Mouse (Mus musculus) E14TG2a.4 (cell line): ENCODE data around the gene Ebf1.

Experiments
- H3K27me3 ChIP-seq: 2 replicates; pipeline ENCODE4 v1.6.1; 2014; ENCODE audit warnings: low read length, control low read depth; ENCODE audit not compliant: insufficient read depth
- H3K36me3 ChIP-seq: 2 replicates; pipeline ENCODE4 v1.6.1; 2014; ENCODE audit warnings: low read length, control low read depth; ENCODE audit not compliant: insufficient read depth
- H3K4me1 ChIP-seq: replicated peaks from 2 replicates; pipeline ENCODE4 v1.6.1; 2014; ENCODE audit warnings: low read depth, low read length, control low read depth
- H3K4me3 ChIP-seq: replicated peaks from 2 replicates; pipeline ENCODE4 v1.5.1; 2014; ENCODE audit warnings: mild to moderate bottlenecking, low read length
- H3K9me3 ChIP-seq: 2 replicates; pipeline ENCODE4 v1.6.1; 2014; ENCODE audit warnings: low read length, control low read depth
- CTCF ChIP-seq: conservative IDR thresholded peaks from 2 replicates; pipeline ENCODE4 v1.5.1; 2014; ENCODE audit warnings: low read length
- NANOG ChIP-seq: IDR thresholded peaks from 2 replicates; pipeline ENCODE4 v1.6.1; 2014; ENCODE audit warnings: borderline replicate concordance, low read length, mixed read lengths
- POU5F1 ChIP-seq: IDR thresholded peaks from 2 replicates; pipeline ENCODE4 v1.6.1; 2014; ENCODE audit warnings: low read length, borderline replicate concordance

Gene Ebf1

DNA sequence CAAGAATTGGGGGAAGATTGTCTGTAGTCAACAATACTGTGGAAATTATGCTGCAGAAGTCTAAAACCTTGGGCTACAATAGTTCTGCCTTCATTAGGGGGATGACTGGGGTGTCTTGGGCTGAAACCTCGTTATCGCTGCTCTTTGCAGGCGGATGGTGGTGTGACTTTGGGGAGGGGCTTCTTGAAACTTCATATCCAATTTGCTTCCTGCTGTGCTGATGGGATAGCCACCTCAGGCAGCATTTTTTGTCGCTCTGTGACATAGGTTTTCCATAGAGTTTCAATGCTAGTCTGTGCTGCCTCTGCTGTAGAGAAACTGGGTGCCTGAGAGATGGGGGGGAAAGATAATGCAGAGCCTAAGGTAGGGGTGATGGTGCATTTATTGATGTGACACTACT, 198.9 kb downstream of the Ebf1 start:
- no peaks in the 10 kb centered on the region for H3K36me3 ChIP-seq
- peaks cover under 1% of the 10 kb centered on the region for H3K9me3 ChIP-seq
- H3K4me1 ChIP-seq: no peaks in the 10 kb centered on the region
- H3K4me3 ChIP-seq: no peak overlapping the region
- no peaks in the 10 kb centered on the region for H3K27me3 ChIP-seq
- TF ChIP-seq POU5F1 (no peak), CTCF (no peak), NANOG (no peak)

GRCm38 (mm10) chr11:44822312-44822711, 205.2 kb downstream of the Ebf1 start:
- TF ChIP-seq NANOG (no peak), CTCF (no peak), POU5F1 (no peak)
- no peak overlapping the region for H3K4me3 ChIP-seq
- H3K36me3 ChIP-seq: no peaks in the 10 kb centered on the region

DNA sequence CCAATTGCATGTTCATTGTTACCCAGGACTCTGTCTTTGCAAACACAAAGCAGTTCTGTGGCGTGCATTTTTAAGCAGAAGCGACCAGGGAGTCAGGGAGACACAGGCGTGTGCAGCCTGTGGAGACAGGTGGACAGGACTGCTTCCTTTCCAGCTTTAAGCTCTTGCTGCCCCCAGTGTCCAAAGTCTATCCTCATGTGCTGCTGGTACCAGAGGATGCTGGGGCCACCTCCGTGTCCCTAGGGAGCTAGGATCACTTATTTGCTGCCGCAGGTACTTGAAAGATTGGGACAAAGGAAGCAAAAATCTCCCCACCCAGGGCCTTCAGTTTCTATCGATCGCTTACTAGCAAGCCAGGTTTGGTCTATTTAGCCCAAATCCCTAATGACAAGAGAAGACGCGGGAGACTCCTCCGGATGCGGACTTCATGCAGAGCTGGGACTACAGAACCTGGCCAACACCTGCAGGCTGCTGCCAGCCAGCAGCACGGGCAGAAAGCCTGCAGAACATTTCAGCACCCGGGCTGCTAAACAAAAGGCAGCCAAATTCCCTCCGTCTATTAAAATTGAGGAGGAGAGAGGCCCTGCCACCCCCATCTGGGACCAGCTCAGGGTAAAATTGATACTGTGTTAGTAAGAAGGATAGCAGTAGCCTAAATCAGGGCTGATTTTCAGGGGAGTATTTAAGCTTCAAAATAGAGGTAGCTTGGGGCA, 215.3 kb downstream of the Ebf1 start:
- H3K9me3 ChIP-seq: 0 out of 2 replicates have a peak, but pooled peaks cover 3% of the 10 kb centered on the region
- H3K4me3 ChIP-seq: peak overlapping the region; percentile 10; the same call in 1 of the 2 replicates
- H3K27me3 ChIP-seq: peaks cover 32% of the 10 kb centered on the region
- no peak for TF ChIP-seq POU5F1
- TF ChIP-seq NANOG: no peak
- no peaks in the 10 kb centered on the region for H3K36me3 ChIP-seq
- peaks cover 22% of the 10 kb centered on the region for H3K4me1 ChIP-seq

More at GRCm38 (mm10) chr11:44822312-44822711, 205.2 kb downstream of the Ebf1 start:
- H3K27me3 ChIP-seq: no peaks in the 10 kb centered on the region
- H3K9me3 ChIP-seq: no peaks in the 10 kb centered on the region
- H3K4me1 ChIP-seq: no peaks in the 10 kb centered on the region

GRCm38 (mm10) chr11:44832940-44833254, 215.8 kb downstream of the Ebf1 start:
- 0 out of 2 replicates have a peak, but pooled peaks cover 3% of the 10 kb centered on the region for H3K9me3 ChIP-seq
- H3K4me1 ChIP-seq: peaks cover 22% of the 10 kb centered on the region
- H3K36me3 ChIP-seq: no peaks in the 10 kb centered on the region
- H3K4me3 ChIP-seq: no peak overlapping the region
- peaks cover 32% of the 10 kb centered on the region for H3K27me3 ChIP-seq
- no peak for TF ChIP-seq CTCF

GRCm38 (mm10) chr11:44833351-44833996, 216.4 kb downstream of the Ebf1 start:
- Histone ChIP-seq H3K36me3 (no peaks in the 10 kb centered on the region), H3K4me3 (no peak overlapping the region), H3K27me3 (peaks cover 32% of the 10 kb centered on the region), H3K9me3 (0 out of 2 replicates have a peak, but pooled peaks cover 3% of the 10 kb centered on the region), H3K4me1 (peaks cover 22% of the 10 kb centered on the region)
- TF ChIP-seq POU5F1: no peak
- TF ChIP-seq CTCF: no peak
- TF ChIP-seq NANOG: no peak

DNA sequence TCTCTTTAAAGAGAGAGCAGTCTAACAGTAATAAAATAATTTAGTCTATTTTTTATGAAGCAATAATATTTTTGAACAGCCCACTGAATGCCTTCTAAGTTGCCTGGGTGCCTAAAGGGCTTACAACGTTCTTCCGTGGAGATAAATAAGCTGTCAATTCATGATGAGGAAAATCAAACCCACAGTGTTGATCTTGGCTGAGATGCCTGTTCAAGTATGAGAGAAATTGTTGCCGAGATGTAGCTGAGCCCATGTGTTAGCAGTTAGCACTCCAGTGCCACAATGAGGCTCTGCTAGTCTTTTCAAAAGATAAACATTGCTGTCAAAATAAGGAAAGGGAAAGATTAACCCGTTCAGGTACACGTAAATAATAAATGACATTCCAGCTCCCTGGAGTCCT, 218.0 kb downstream of the Ebf1 start:
- TF ChIP-seq CTCF: no peak
- TF ChIP-seq NANOG: no peak
- no peak for TF ChIP-seq POU5F1
- Histone ChIP-seq H3K9me3 (0 out of 2 replicates have a peak, but pooled peaks cover 3% of the 10 kb centered on the region), H3K4me1 (peaks cover 22% of the 10 kb centered on the region), H3K36me3 (no peaks in the 10 kb centered on the region), H3K4me3 (no peak overlapping the region), H3K27me3 (peaks cover 29% of the 10 kb centered on the region)

DNA sequence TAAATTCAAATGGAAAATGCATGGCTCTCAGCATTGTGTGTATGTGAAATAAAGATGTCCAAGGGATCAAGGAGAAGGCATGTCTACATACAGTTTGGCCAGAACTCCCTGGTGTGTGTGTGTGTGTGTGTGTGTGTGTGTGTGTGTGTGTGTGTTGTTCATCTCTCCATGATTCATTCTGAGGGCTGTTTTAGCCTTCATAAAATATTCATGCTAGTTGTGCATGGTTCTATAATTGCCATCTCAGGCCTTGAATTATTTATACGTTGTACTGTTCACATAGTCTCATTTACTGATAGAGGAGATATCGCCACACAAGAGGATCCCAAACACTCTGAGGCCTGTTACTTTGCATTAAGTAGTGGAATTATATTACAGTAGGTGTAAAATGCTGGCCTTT, 220.5 kb downstream of the Ebf1 start:
- Histone ChIP-seq H3K4me3 (no peak overlapping the region), H3K27me3 (peaks cover 13% of the 10 kb centered on the region), H3K4me1 (peaks cover 34% of the 10 kb centered on the region), H3K36me3 (no peaks in the 10 kb centered on the region), H3K9me3 (0 out of 2 replicates have a peak, but pooled peaks cover 3% of the 10 kb centered on the region)
- TF ChIP-seq CTCF: no peak
- no peak for TF ChIP-seq NANOG

GRCm38 (mm10) chr11:44841127-44842056, 224.3 kb downstream of the Ebf1 start:
- Histone ChIP-seq H3K27me3 (no peaks in the 10 kb centered on the region), H3K4me1 (peaks cover 23% of the 10 kb centered on the region), H3K36me3 (no peaks in the 10 kb centered on the region), H3K4me3 (no peak overlapping the region), H3K9me3 (no peaks in the 10 kb centered on the region)
- no peak for TF ChIP-seq NANOG
- TF ChIP-seq POU5F1: peak; percentile 96

DNA sequence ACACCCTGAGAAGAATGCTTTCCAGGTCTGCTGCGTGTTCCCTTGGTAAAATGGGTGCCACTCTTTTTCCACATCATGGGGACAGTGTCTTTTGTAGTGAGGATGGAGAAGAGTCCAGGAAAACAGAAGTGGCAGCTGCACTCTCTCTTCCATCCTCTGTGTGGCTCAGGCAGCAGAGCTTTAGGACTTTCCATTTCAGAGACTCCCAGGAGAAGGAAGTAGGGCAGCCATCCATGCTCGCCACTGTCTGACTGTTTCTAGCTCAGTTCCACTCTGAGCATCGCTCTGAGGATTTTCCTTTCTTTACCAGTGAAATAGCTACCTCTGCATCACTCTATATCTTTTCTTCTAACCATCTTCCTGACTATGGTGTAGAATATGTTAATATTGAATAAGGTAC, 234.8 kb downstream of the Ebf1 start:
- Histone ChIP-seq H3K9me3 (no peaks in the 10 kb centered on the region), H3K27me3 (0 out of 2 replicates have a peak, but pooled peaks cover 2% of the 10 kb centered on the region), H3K4me3 (no peak overlapping the region), H3K4me1 (no peaks in the 10 kb centered on the region), H3K36me3 (no peaks in the 10 kb centered on the region)
- TF ChIP-seq NANOG (no peak), CTCF (no peak), POU5F1 (no peak)
